Mouse (Mus musculus) retina, embryonic 14.5 days (tissue): ENCODE data around the gene Stab1.
A peak's percentile ranks its signal among the peaks of the same experiment; 100 is the strongest.

Experiments
- DNase-seq: peaks from one replicate; pipeline ENCODE4 v3.0.0-alpha.2; 2015; ENCODE audit warnings: low spot score

The Stab1 gene

GRCm38 (mm10) chr14:31168425-31168824 is at the start of gene Stab1:
Gene Stab1, minus strand, starts transcription at chr14:31168641.
- no peak for DNase-seq

DNA sequence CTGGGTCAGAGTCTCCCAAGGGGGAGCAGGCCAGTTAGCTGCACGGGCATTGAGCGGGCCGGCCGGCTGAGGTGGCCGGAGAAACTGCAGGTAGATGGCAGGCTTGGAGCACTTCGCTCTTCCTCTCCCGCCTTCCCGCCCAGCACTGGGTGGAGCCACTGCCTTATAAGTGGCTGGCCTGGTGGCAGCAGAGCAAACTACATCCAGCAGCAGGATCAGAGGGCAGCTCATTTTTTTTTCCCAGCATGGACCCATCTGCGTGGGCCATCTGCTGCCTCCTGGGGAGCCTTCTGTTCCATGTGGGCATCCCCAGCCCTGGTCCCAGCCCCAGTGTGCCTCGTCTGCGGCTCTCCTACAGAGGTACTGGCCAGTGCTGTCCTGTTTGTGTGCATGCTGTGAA is 49.2 kb upstream of the Stab1 start, which contains the start of gene Sema3g:
Gene Sema3g (plus strand): TSS at position 195 of the 400 bp plus-strand sequence.
- peak; percentile 76 for DNase-seq

- no peak for DNase-seq
These were observed 48.4 kb upstream of the Stab1 start, which contains the start of gene Nisch for GRCm38 (mm10) chr14:31216846-31217245. Gene Nisch, minus strand, starts transcription at chr14:31216946.

DNA sequence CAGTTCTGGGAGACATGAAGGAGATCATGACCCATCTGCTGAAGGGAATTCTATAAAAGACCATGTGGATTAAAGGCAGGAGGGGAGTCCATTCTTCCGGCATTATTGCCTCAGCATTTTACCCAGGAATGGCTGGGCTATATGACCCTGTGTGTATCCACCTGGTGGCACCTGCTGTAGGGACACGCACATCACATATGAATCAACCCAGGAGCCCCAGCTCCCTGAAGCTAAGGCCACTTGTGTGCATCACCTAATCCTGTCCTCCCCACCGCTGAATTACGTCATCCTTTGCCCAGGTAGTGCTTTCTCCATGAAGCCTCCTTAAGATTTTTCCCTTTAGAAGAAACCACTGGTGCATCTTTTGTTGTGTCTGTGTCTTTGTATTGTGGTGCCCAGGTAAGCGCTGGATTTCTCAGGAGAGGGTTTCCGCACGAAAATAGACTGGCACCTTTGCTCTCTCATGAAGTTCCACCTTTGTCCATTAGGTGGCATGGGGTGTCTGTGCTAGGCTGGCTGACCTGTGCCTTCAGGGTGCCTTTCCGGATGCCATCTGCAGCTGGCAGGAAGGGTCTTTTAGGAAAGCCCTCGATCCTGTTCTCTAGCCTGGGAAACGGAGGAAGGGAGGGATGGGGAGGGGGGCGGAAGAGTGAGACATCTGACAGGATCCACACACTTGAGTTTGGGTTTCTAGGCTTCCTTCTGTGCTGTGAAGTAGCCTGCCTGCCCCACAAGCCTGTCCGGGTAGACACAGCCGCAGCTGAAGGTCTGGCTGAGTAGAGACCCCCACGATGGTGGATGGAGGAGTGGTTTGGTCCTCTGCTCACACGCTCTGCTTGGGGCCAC is 46.9 kb upstream of the Stab1 start:
- DNase-seq: peak; percentile 86

DNA sequence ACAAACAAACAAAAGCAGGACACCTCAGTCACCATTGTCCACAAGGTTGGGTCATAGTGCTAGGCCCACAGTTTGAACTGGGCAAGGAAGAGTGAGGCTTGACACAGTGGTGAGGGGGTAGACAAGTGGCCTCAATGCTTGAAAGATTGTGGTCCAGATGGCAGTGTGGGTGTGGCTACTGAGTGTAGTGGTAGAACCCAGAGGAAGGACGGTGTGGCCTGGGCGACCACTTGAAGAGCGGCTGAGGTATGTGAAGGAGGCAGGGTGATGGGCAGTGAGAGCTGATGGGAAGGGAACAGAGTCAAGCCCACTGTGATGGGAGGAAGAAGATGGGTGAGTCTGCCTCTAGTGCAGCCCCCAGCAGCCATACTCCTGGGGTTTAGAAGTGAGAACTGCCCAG is 46.2 kb upstream of the Stab1 start:
- DNase-seq: no peak

- no peak for DNase-seq
These were observed 45.4 kb upstream of the Stab1 start for GRCm38 (mm10) chr14:31213868-31214267.

GRCm38 (mm10) chr14:31212499-31212898 is 44.1 kb upstream of the Stab1 start:
- no peak for DNase-seq

DNA sequence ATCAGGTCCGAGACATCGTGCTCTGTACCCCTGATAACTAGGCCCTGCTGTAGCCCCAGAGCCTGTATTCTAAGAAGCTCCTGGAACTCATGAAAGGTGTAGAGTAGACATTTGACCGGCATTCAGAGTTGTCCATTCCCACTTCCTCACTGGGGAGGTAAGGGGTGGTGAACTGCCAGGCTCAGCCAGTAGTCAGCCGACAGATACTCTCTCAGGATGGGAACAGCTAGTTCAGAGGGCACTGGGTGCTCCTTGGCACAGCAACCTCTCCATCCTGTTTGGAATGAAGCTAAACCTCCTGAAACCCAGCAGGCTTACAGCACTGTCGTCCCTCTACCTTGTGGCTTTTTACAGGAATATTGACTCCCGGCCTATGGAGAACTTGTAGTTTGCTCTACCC is 43.4 kb upstream of the Stab1 start:
- DNase-seq: no peak

DNA sequence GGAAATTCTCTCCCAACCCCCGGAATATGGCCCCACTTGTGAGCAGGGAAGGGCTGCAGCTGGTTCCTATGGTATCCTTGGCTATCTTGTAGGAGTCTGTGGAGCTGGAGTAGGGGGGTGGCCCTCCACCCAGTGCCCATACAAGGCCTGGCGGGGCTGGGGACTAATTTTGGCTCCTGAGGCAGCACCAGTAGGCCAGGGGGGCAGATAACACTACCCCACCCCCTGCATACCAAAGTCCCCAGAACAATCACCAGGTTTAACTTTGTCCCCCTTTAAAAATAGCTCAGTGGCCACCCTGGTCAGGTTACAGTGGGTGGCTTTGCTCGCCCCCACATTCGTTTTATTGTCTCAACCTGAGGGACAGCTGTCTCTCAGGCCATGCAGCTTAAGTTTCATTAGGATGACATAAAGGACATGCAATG is 40.7 kb upstream of the Stab1 start:
- DNase-seq: no peak

DNA sequence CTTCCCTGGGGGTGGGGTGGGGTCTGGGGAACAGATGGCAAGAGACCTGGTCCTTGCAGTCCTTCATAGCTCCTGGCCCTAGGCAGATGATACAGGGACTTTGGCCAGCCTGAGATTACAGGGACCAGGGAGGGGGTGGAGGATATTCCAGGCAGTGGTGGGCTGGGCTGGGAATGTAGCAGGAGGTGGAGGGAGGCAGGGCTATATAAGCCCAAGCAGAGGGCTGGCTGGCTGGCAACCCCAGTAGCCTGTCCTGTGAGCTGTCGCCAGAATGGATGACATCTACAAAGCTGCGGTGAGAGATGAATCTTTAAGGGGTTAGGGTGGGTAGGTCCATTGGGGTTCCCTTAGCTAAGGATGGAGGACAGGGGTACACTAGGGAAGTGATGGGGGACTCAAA is 39.6 kb upstream of the Stab1 start, which contains the start of gene Tnnc1:
Gene Tnnc1 (plus strand): TSS at position 229 of the 400 bp plus-strand sequence.
- no peak for DNase-seq

- DNase-seq: no peak
These were observed 38.8 kb upstream of the Stab1 start for GRCm38 (mm10) chr14:31207070-31207830.

DNA sequence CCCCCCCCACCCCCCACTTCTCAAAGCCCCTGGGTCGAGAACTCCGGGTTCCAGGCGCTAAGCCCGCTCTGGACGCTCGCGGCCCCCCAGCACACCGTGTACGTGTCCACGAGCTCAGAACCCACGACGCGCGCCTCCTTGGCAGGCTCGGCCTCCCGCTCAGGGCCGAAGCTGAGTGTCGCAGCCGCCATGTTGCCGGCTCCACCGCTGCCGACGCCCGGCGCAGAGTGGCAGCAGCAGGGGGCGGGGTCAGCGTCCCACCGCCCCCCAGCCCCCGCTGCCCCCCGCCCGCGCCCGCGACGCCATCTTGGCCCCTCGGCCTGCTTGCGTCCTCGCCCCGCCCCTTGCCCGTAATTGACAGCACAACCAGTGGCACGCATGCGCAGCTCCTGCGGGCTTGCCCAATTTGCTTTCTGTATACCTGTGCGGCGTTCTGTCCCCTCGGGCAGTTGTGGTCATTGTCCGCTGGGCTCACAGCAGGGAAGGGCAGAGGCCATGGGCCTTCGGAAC is 38.1 kb upstream of the Stab1 start:
- peak; percentile 97 for DNase-seq

- DNase-seq: peak; percentile 45
These were observed 37.4 kb upstream of the Stab1 start for GRCm38 (mm10) chr14:31205562-31206467.

- DNase-seq: peak; percentile 41
These were observed 36.8 kb upstream of the Stab1 start for GRCm38 (mm10) chr14:31205244-31205561.

DNA sequence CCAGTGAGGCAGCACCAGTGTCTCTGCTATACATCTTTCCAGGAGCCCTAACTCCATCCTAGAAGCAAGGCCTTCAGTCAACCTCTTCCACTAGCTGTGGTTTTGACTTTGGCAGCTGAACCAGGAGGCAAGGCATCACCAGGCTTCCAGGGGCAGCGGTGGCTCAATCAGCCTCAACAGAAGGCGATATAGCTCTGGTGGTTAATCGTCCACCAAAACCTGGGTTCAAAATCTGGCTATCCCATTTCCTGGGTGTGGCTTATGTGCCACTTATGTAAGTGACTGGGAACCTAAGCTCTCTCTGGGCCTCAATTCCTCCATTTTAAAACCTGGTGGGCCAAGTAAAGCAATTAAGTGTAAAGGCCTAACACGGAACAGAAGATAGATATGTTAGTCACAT is 36.4 kb upstream of the Stab1 start:
- no peak for DNase-seq

- DNase-seq: no peak
These were observed 31.6 kb upstream of the Stab1 start for GRCm38 (mm10) chr14:31200038-31200437.

DNA sequence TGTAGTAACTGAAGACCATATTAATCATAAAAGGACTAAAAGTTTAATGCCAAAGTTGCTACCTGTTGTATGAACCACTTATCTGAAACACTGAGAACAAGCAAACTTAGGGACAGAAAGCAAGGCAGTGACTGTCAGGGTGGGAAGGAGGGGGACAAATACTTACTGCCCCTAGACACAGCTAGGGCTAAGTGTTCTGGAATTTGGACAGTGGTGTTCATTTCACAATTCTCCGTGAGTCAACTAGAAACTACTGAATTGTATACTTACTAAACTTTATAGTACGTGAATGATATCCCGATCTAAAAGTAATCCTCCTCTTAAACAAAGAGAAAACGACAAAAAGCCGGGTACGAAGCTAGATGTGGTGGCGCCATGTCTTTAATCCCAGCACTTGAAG is 31.2 kb upstream of the Stab1 start:
- DNase-seq: no peak

DNA sequence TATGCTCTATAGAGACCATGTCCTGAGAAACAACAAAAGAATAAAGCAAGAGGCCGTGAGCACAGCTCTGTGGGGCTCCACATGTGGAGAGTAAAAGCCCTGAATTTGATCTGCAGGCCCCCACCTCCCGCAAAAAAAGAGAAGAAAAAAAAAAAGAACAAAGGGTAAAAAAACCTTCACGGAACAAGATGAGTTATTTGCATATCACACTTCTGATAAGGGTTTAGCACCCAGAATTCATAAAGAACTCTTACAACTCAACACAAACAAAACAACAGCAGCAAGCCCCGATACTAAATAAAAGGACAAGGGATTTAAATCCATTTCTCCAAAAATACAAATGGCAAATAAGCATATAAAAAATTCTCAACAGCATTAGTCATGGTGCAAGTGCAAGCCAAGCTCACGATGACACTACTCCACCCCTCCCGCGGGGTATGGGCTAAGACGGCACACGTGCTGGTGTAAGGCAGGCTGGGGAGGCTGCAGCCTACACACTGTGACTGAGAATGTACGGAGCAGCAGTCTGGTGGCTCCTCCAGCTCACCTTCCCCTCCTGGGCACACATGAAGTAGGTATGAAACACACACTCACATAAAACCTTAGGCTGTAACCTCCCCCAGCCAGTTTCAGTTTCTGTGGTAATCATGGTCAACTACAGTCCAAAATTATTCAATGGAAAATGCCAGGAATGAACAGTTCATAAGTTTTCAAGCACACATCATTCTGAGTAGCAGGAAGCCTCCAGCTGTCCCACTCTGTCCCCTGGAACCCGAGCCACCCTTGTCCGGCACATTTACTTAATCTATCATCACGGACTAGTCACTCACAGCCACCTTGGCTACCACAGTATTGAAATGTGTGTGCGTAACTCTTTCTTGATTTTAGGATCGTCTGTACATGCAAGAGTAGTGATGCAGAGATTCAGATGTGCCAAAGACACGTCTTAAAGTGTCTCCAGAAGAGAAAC is 29.4 kb upstream of the Stab1 start:
- no peak for DNase-seq

DNA sequence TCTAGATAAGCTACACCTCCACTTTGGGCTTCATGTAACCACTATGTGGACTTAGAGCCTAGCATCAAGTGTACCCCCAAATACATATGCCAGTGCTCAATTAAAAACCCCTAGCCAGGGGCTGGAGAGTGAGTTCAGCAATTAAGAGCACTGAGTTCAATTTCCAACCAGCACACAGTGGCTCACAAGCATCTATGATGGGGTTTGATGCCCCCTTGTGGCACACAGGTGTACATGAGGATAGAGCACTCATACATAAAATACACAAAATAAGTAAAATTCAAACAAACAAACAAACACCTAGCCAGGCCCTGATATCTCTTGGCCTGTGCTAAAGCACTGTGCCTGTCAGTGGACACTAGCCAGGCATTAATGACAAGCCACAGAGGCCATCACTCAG is 27.5 kb upstream of the Stab1 start:
- DNase-seq: peak; percentile 45

- DNase-seq: no peak
These were observed 27.1 kb upstream of the Stab1 start for GRCm38 (mm10) chr14:31195521-31195920.
